Mouse (Mus musculus) lung, postnatal 0 days (tissue): ENCODE results near the gene Gm5936. TPM values are rescaled to one million over a fixed set of nuclear protein-coding genes. Genes with fewer than 3 reads are reported as not detected.
"Not testable (repeated sequence)": the region's sequence is repeated elsewhere in the genome, so short reads cannot be mapped to it uniquely, and the experiment has no call there.

ENCODE experiments used
- ATAC-seq: fragments of 200-750 bp; cut with Nextera tagmentation; 2 replicates; pipeline ENCODE4 v1.8.0; 2017; ENCODE audit warnings: moderate library complexity
- DNase-seq: peaks from one replicate; pipeline ENCODE4 v3.0.0-alpha.2; 2016; ENCODE audit warnings: low spot score
- H3K27ac ChIP-seq: fragments of 300-500 bp; sonication (generic); 2 replicates; pipeline ENCODE4 v1.5.1; 2014; ENCODE audit warnings: antibody characterized with exemption, mild to moderate bottlenecking, low read length, mixed read lengths
- H3K27me3 ChIP-seq: fragments of 300-500 bp; sonication (generic); replicated peaks from 2 replicates; pipeline ENCODE4 v1.6.1; 2014; ENCODE audit warnings: low read length, mixed read lengths; ENCODE audit not compliant: insufficient read depth
- H3K36me3 ChIP-seq: fragments of 300-500 bp; sonication (generic); 2 replicates; pipeline ENCODE4 v1.6.1; 2014; ENCODE audit warnings: low read length, mixed read lengths; ENCODE audit not compliant: insufficient read depth
- H3K4me1 ChIP-seq: fragments of 300-500 bp; sonication (generic); 2 replicates; pipeline ENCODE4 v1.6.1; 2014; ENCODE audit warnings: antibody characterized with exemption, low read depth, low read length, mixed read lengths; ENCODE audit not compliant: insufficient read depth
- H3K4me2 ChIP-seq: fragments of 300-500 bp; sonication (generic); replicated peaks from 2 replicates; pipeline ENCODE4 v1.6.1; 2014; ENCODE audit warnings: low read depth, mild to moderate bottlenecking, low read length, moderate library complexity, mixed read lengths
- H3K4me3 ChIP-seq: fragments of 300-500 bp; sonication (generic); 2 replicates; pipeline ENCODE4 v1.5.1; 2014; ENCODE audit warnings: low read depth, low read length
- H3K9ac ChIP-seq: fragments of 300-500 bp; sonication (generic); replicated peaks from 2 replicates; pipeline ENCODE4 v1.6.1; 2014; ENCODE audit warnings: low read depth, mild to moderate bottlenecking
- H3K9me3 ChIP-seq: fragments of 300-500 bp; sonication (generic); 2 replicates; pipeline ENCODE4 v1.6.1; 2016; ENCODE audit warnings: low read length, mixed read lengths
- CTCF ChIP-seq: IDR thresholded peaks from 2 replicates; pipeline ENCODE4 v1.5.1; 2016; ENCODE audit warnings: antibody characterized with exemption, mild to moderate bottlenecking
- WGBS: fragments of 180-500 bp; shearing (Covaris S2); extraction: QIAGEN DNeasy Blood & Tissue Kit; methylation state at CpG from one replicate; pipeline ENCODE4 v1.1.7; 2014; 5-methylcytosine and 5-hydroxymethylcytosine counted together
- polyA plus RNA-seq: library from polyadenylated mRNA; unstranded; fragments of >200 nt; fragmentation: Nextera tagmentation; extraction: Ambion mirVana; gene quantifications from 2 replicates; pipeline ENCODE4 v1.2.1, GENCODE M21; 2015

Gene Gm5936
- 0.12 TPM in 1 of 2 replicates, not detected in the other for polyA plus RNA-seq

DNA sequence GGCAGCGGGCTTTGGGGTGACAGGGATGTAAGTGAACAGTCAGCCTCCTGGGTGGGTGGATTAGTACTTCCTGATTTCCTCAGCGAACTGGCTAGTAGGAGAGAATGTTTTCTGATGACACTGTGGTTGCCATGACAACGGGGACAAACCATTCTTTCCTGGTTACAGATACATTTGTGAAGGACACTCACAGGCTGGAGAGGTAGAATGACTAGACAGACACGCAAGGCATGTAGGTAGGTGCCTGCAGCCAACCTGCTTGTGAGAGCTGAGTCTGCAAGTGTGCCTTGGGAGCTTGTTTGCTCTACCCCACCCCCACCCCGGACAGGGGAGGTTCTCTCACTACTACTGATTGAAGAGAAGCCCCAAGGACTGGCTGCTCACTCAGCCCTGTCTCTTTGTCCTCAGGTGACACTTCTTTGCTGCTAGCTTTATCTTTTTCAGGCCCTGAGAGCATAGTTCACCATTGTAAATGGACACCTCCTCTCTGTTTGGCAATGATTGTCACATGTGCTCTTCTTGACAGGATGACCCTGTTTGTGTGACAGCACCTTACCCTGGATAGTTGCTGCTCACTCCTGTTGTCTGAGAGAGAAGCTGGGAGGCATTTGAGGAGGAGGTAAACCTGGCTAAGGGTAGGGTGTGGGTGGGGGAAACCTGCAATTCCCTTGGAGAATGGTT is at the start of gene Gm5936:
TSS of gene Gm5936 (plus strand) at position 355 of the 681 bp plus-strand sequence.
- not testable (repeated sequence) for H3K4me2 ChIP-seq, H3K27me3 ChIP-seq, H3K9ac ChIP-seq, H3K9me3 ChIP-seq, H3K36me3 ChIP-seq, H3K4me3 ChIP-seq, H3K27ac ChIP-seq, DNase-seq, H3K4me1 ChIP-seq
- peak; percentile 89 for ATAC-seq
- 28% methylated on average over 2 of the region's 5 CpGs for WGBS

DNA sequence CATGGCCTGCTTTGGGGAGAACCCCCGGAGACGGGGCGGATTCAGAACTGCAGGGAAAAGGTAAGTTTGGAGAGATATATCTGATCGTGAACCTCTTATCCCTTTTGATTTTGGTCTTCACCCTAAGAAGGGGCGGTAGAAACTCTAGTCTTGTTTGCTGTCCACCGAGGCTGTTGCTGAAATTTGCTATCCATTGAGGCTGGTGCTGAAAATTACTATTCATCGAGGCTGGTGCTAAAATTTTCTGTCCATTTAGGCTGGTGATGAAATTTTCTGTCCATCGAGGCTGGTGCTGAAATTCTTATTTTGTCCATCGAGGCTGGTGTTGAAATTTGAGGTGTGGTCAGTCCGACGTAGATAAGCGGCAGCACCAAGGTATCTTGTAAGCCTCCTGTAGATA is 19.1 kb downstream of the Gm5936 start:
- H3K4me2 ChIP-seq, H3K4me1 ChIP-seq, H3K27ac ChIP-seq, H3K9me3 ChIP-seq, H3K36me3 ChIP-seq, DNase-seq, H3K9ac ChIP-seq, ATAC-seq, H3K4me3 ChIP-seq, H3K27me3 ChIP-seq: not testable (repeated sequence)
- WGBS = 78% methylated on average over 12 of the region's 12 CpGs

DNA sequence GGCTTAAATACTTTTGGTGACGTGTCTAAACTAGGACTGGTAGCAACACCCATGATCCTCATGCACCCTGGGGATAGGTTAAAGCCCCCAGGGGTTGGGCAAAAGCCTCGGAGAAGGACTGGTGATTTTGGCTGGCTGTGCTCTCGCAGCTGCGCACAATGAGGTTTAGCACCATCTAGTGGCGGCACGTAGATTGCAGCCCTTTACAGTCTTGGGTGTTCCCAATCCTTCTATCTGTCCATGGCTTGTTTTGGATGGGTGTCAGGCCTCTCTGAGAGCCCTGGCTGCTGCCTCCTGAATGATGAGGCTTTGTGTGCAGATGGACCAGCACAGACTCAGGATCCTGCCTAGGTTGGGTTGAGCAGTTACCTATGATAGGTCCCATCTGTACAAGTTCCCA is 43.1 kb downstream of the Gm5936 start:
- not testable (repeated sequence) for H3K36me3 ChIP-seq
- WGBS = 6% methylated on average over 2 of the region's 6 CpGs

More for the DNA sequence above, 43.1 kb downstream of the Gm5936 start:
- not testable (repeated sequence) for H3K4me2 ChIP-seq, H3K4me3 ChIP-seq, H3K27me3 ChIP-seq, H3K27ac ChIP-seq, H3K9me3 ChIP-seq, H3K9ac ChIP-seq, DNase-seq, H3K4me1 ChIP-seq, ATAC-seq
- peak; percentile 22 for TF ChIP-seq CTCF

Other genes starting within 250 kb of the Gm5936 start
- not detected in 2 replicates for gene Olfr1325, start 244.5 kb upstream of the Gm5936 start, polyA plus RNA-seq
- gene Gm5640, start 191.6 kb upstream of the Gm5936 start, polyA plus RNA-seq = 0.17 and 0.23 TPM in 2 replicates
- gene Gm6890, start 96.3 kb upstream of the Gm5936 start, polyA plus RNA-seq = not detected in 2 replicates
- gene Gab3, start 248.3 kb downstream of the Gm5936 start, polyA plus RNA-seq = 5.0 and 5.2 TPM in 2 replicates